Mouse (Mus musculus) kidney, embryonic 15.5 days (tissue): ENCODE measurements around the gene Apeh. TPM values are rescaled to one million over a fixed set of nuclear protein-coding genes. Genes with fewer than 3 reads are reported as not detected.

Source experiments
- ATAC-seq: fragments of 200-750 bp; cut with Nextera tagmentation; replicated peaks from 2 replicates; pipeline ENCODE4 v1.8.0; 2017; ENCODE audit warnings: moderate TSS enrichment; ENCODE audit not compliant: low FRiP score
- H3K27ac ChIP-seq: fragments of 300-500 bp; sonication (generic); 2 replicates; pipeline ENCODE4 v1.5.1; 2015; ENCODE audit warnings: mild to moderate bottlenecking, inconsistent platforms
- H3K27me3 ChIP-seq: fragments of 300-500 bp; sonication (generic); 2 replicates; pipeline ENCODE4 v1.6.1; 2015; ENCODE audit warnings: inconsistent platforms
- H3K36me3 ChIP-seq: fragments of 300-500 bp; sonication (generic); 2 replicates; pipeline ENCODE4 v1.6.1; 2015; ENCODE audit warnings: inconsistent platforms
- H3K4me1 ChIP-seq: fragments of 300-500 bp; sonication (generic); 2 replicates; pipeline ENCODE4 v1.6.1; 2015; ENCODE audit warnings: inconsistent platforms
- H3K4me2 ChIP-seq: fragments of 300-500 bp; sonication (generic); 2 replicates; pipeline ENCODE4 v1.6.1; 2015; ENCODE audit warnings: moderate library complexity, mild to moderate bottlenecking, inconsistent platforms
- H3K4me3 ChIP-seq: fragments of 300-500 bp; sonication (generic); replicated peaks from 2 replicates; pipeline ENCODE4 v1.5.1; 2015; ENCODE audit warnings: mild to moderate bottlenecking, inconsistent platforms
- H3K9ac ChIP-seq: fragments of 300-500 bp; sonication (generic); 2 replicates; pipeline ENCODE4 v1.6.1; 2015; ENCODE audit warnings: mild to moderate bottlenecking, inconsistent platforms
- H3K9me3 ChIP-seq: fragments of 300-500 bp; sonication (generic); replicated peaks from 2 replicates; pipeline ENCODE4 v1.6.1; 2016; ENCODE audit warnings: inconsistent platforms
- WGBS: fragments of 180-500 bp; shearing (Covaris S2); methylation state at CpG from one replicate; pipeline ENCODE4 v1.1.7; 2015; ENCODE audit warnings: mixed read lengths; 5-methylcytosine and 5-hydroxymethylcytosine counted together
- polyA plus RNA-seq: library from polyadenylated mRNA; unstranded; fragments of >200 nt; fragmentation: Nextera tagmentation; extraction: Ambion mirVana; gene quantifications from 2 replicates; pipeline ENCODE4 v1.2.1, GENCODE M21; 2015

Apeh gene
- polyA plus RNA-seq, 1 experiment from 2014 or later, result 76.6 TPM

DNA sequence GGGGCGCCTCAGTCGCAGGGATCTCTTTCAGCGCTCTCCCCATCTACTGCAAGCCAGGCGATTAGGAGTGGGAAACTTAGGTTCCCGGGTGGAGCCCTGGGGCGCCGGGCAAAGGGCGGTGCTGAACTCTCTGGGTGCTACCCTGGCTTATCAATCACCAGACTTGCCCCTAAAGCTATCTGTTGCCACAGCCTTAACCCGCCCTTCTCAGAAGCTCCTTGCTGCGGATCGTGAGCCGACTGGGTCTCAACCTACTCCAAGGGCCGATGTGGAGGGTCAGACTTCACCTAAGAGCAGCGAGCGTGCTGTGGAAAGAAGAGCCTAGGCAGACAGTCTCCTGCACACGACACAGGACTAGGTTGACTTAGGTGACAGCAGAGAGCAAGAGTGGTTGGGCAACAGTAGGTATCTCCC is 599 bp upstream of the Apeh start:
- peak overlapping the region; percentile 80 for H3K27ac ChIP-seq
- peak overlapping the region; percentile 96 for H3K4me2 ChIP-seq
- WGBS, result 0% methylated on average over 16 of the region's 16 CpGs
- H3K27me3 ChIP-seq, result no peaks in the 10 kb centered on the region
- H3K4me1 ChIP-seq, result peaks cover 35% of the 10 kb centered on the region
- no peaks in the 10 kb centered on the region for H3K9me3 ChIP-seq
- ATAC-seq, result peak; percentile 65
- H3K9ac ChIP-seq, result peak overlapping the region; percentile 73
- peak overlapping the region; percentile 62 for H3K4me3 ChIP-seq
- H3K36me3 ChIP-seq, result peaks cover 28% of the 10 kb centered on the region

DNA sequence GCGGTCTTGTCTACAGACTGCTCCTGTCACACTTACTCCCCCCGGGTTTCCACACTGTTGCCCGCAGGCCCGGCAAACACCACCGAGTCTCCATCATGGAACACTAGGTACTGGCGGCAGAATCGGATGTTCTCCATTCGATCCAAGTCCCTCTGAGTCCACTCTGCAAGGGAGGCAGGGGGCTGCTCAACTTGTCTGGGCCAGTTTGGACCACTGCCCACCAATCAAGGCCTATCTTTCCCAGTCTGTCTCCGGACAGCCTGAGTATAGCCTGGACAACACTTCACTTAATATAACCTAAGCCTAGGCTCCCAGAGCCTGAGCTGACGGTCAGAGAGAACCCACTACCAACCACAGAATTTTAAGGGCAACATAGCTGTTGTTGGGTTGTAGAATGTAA is 820 bp downstream of the Apeh start:
- Histone ChIP-seq H3K4me1 (peaks cover 29% of the 10 kb centered on the region), H3K36me3 (peaks cover 43% of the 10 kb centered on the region), H3K4me2 (peak overlapping the region; percentile 96), H3K9me3 (no peaks in the 10 kb centered on the region), H3K27me3 (no peaks in the 10 kb centered on the region), H3K4me3 (peak overlapping the region; percentile 62), H3K27ac (0 out of 2 replicates have a peak overlapping the region, but pooled peaks have one; percentile 80), H3K9ac (peak overlapping the region; percentile 73)
- 63% methylated on average over 10 of the region's 10 CpGs for WGBS
- ATAC-seq, result no peak

- H3K9ac ChIP-seq, result no peak overlapping the region
- H3K36me3 ChIP-seq, result peaks cover 72% of the 10 kb centered on the region
- WGBS, result 97% methylated on average over 7 of the region's 7 CpGs
- H3K4me2 ChIP-seq, result no peak overlapping the region
- no peak for ATAC-seq
- peaks cover 19% of the 10 kb centered on the region for H3K4me1 ChIP-seq
- no peaks in the 10 kb centered on the region for H3K9me3 ChIP-seq
- H3K27me3 ChIP-seq, result no peaks in the 10 kb centered on the region
- no peak overlapping the region for H3K4me3 ChIP-seq
- H3K27ac ChIP-seq, result no peak overlapping the region
Observed at GRCm38 (mm10) chr9:108090611-108091120, 3.7 kb downstream of the Apeh start.

DNA sequence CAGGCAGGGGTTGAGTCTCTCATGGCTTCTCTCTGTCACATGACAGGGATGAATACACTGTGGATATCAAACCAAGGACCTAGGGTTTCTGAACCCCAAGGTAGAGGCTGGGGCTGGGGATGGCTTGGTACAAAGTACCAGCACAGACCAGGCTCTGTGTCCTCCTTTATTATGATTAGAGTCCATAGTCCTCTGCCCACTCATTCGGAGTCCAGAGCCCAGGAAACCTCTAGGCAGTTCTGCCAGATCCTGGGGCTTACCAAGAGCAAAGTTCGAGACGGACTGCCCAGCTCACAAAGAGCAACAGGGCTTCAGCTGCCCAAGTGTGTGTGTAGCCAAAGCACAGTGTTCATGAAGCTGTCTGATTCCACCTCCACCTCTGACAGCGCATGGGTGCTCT is 9.1 kb downstream of the Apeh start:
- Histone ChIP-seq H3K27ac (no peak overlapping the region), H3K4me1 (peaks cover 13% of the 10 kb centered on the region), H3K4me2 (no peak overlapping the region), H3K4me3 (no peak overlapping the region), H3K9me3 (no peaks in the 10 kb centered on the region), H3K27me3 (peaks cover 37% of the 10 kb centered on the region), H3K9ac (no peak overlapping the region), H3K36me3 (peaks cover 62% of the 10 kb centered on the region)
- 92% methylated on average over 4 of the region's 4 CpGs for WGBS
- ATAC-seq, result no peak

DNA sequence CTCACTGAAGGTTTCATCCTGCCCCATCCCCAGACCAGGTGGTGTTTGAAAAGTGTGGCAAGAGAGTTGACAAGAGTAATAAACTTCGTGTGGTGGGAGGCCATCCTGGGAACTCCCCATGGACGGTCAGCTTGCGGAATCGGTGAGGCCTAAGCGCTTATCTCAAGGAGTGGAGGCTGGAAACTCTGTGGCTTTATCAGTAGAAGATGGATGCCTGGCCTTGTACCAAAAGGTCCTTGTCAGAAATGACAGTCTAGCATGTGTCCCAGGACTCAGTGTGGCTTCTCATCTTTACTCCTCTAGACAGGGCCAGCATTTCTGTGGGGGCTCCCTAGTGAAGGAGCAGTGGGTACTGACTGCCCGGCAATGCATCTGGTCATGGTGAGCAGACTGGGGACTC is 10.8 kb downstream of the Apeh start:
- no peak for ATAC-seq
- 75% methylated on average over 6 of the region's 6 CpGs for WGBS

GRCm38 (mm10) chr9:108082988-108083431 is 11.4 kb downstream of the Apeh start, which contains the start of gene Rnf123:
TSS of gene Rnf123 (minus strand) at chr9:108083346.
- ATAC-seq, result no peak
- peaks cover 37% of the 10 kb centered on the region for H3K27me3 ChIP-seq
- no peaks in the 10 kb centered on the region for H3K9me3 ChIP-seq
- H3K9ac ChIP-seq, result 0 out of 2 replicates have a peak within 1 kb of the TSS, but pooled peaks have one; percentile 32
- peaks cover 39% of the 10 kb centered on the region for H3K36me3 ChIP-seq
- no peak within 1 kb of the TSS for H3K27ac ChIP-seq
- peak within 1 kb of the TSS; percentile 56 for H3K4me2 ChIP-seq
- 32% methylated on average over 12 of the region's 12 CpGs for WGBS
- peak within 1 kb of the TSS; percentile 22 for H3K4me3 ChIP-seq
- H3K4me1 ChIP-seq, result peaks cover 26% of the 10 kb centered on the region

More for the DNA sequence above, 10.8 kb downstream of the Apeh start:
- Histone ChIP-seq H3K4me3 (no peak overlapping the region), H3K4me2 (no peak overlapping the region), H3K36me3 (peaks cover 45% of the 10 kb centered on the region), H3K27ac (no peak overlapping the region), H3K9ac (no peak overlapping the region), H3K27me3 (peaks cover 37% of the 10 kb centered on the region), H3K9me3 (no peaks in the 10 kb centered on the region), H3K4me1 (peaks cover 20% of the 10 kb centered on the region)

GRCm38 (mm10) chr9:108082549-108082948 is 11.9 kb downstream of the Apeh start:
- peak overlapping the region; percentile 22 for H3K4me3 ChIP-seq
- 0 out of 2 replicates have a peak overlapping the region, but pooled peaks have one; percentile 32 for H3K9ac ChIP-seq
- no peaks in the 10 kb centered on the region for H3K9me3 ChIP-seq
- peaks cover 35% of the 10 kb centered on the region for H3K36me3 ChIP-seq
- no peak overlapping the region for H3K27ac ChIP-seq
- WGBS, result 5% methylated on average over 19 of the region's 19 CpGs
- peak overlapping the region; percentile 56 for H3K4me2 ChIP-seq
- H3K4me1 ChIP-seq, result peaks cover 30% of the 10 kb centered on the region
- peaks cover 37% of the 10 kb centered on the region for H3K27me3 ChIP-seq
- ATAC-seq, result no peak

DNA sequence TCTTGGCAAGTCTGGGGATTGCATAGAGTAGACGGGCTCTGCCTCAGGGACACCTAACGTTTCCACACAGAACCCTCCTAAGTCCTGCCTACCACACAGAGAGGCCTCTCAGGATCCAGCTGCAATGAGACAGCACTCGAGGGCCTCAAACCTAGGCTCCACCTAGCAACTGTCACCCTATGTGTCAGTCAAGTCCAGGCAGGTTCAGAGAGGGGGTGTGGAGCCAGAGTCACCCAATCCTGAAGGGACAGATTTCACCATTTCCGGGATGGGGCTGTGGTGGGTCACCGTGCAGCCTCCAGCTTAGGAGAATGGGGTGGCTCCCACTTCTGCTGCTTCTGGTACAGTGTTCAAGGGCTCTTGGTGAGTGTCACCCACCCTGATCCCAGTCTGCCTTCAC is 14.2 kb downstream of the Apeh start, which contains the start of gene Mst1:
TSS of gene Mst1 (plus strand) at position 269 of the 400 bp plus-strand sequence.
- Histone ChIP-seq H3K36me3 (peaks cover 11% of the 10 kb centered on the region), H3K4me2 (peak within 1 kb of the TSS; percentile 84), H3K27ac (no peak within 1 kb of the TSS), H3K4me1 (peaks cover 30% of the 10 kb centered on the region), H3K4me3 (peak within 1 kb of the TSS; percentile 75), H3K9ac (peak within 1 kb of the TSS; percentile 90), H3K27me3 (peaks cover 37% of the 10 kb centered on the region), H3K9me3 (no peaks in the 10 kb centered on the region)
- peak; percentile 41 for ATAC-seq
- 76% methylated on average over 5 of the region's 5 CpGs for WGBS

GRCm38 (mm10) chr9:108073141-108073930 is 21.1 kb downstream of the Apeh start:
- peaks cover 7% of the 10 kb centered on the region for H3K4me1 ChIP-seq
- WGBS, result 61% methylated on average over 7 of the region's 7 CpGs
- H3K27me3 ChIP-seq, result no peaks in the 10 kb centered on the region
- no peak overlapping the region for H3K9ac ChIP-seq
- peaks cover 20% of the 10 kb centered on the region for H3K36me3 ChIP-seq
- no peak overlapping the region for H3K4me3 ChIP-seq
- no peak overlapping the region for H3K27ac ChIP-seq
- ATAC-seq, result no peak
- no peaks in the 10 kb centered on the region for H3K9me3 ChIP-seq
- H3K4me2 ChIP-seq, result no peak overlapping the region

GRCm38 (mm10) chr9:108072481-108072924 is 21.9 kb downstream of the Apeh start:
- no peaks in the 10 kb centered on the region for H3K4me1 ChIP-seq
- no peak overlapping the region for H3K4me2 ChIP-seq
- no peak overlapping the region for H3K4me3 ChIP-seq
- peaks cover 20% of the 10 kb centered on the region for H3K36me3 ChIP-seq
- no peak overlapping the region for H3K9ac ChIP-seq
- no peaks in the 10 kb centered on the region for H3K27me3 ChIP-seq
- WGBS, result 73% methylated on average over 9 of the region's 9 CpGs
- no peaks in the 10 kb centered on the region for H3K9me3 ChIP-seq
- no peak for ATAC-seq
- H3K27ac ChIP-seq, result no peak overlapping the region

- WGBS, result 83% methylated on average over 4 of the region's 4 CpGs
- no peaks in the 10 kb centered on the region for H3K9me3 ChIP-seq
- ATAC-seq, result no peak
- no peaks in the 10 kb centered on the region for H3K27me3 ChIP-seq
- H3K4me1 ChIP-seq, result no peaks in the 10 kb centered on the region
- H3K9ac ChIP-seq, result no peak overlapping the region
- peaks cover 21% of the 10 kb centered on the region for H3K36me3 ChIP-seq
- H3K4me3 ChIP-seq, result no peak overlapping the region
- H3K4me2 ChIP-seq, result no peak overlapping the region
- no peak overlapping the region for H3K27ac ChIP-seq
Observed at GRCm38 (mm10) chr9:108071801-108072200, 22.6 kb downstream of the Apeh start.

DNA sequence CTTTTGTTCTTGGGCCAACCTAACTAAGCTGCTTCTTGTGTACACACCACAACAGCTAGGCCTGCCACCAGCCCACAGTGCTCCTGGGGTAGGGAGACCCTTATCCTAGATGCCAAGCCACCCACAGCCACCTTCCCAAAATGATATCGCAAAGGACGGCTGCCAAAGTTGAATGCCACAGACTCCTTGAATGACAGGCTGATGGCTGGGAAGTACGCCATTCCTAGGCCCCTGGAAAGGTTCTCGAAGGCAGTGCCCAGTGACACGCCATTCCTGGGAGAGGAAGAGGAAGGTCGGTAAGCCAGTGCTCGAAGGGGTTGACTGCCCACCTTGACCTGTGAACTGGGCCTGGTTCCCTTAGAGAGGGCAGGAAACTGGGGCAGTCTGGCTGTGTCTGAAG is 24.9 kb downstream of the Apeh start:
- H3K4me2 ChIP-seq, result no peak overlapping the region
- 81% methylated on average over 7 of the region's 7 CpGs for WGBS
- no peak for ATAC-seq
- H3K27ac ChIP-seq, result no peak overlapping the region
- H3K4me3 ChIP-seq, result no peak overlapping the region
- H3K27me3 ChIP-seq, result no peaks in the 10 kb centered on the region
- no peak overlapping the region for H3K9ac ChIP-seq
- peaks cover 41% of the 10 kb centered on the region for H3K36me3 ChIP-seq
- no peaks in the 10 kb centered on the region for H3K9me3 ChIP-seq
- H3K4me1 ChIP-seq, result no peaks in the 10 kb centered on the region
